Mouse (Mus musculus) liver, adult (tissue): Measurements from ENCODE around the gene Cd36.

Experiments used
- GATA4 ChIP-seq: IDR thresholded peaks from 2 replicates; pipeline ENCODE4 v1.6.1; 2014; ENCODE audit warnings: mild to moderate bottlenecking, low read length; ENCODE audit not compliant: insufficient replicate concordance

Gene Cd36

DNA sequence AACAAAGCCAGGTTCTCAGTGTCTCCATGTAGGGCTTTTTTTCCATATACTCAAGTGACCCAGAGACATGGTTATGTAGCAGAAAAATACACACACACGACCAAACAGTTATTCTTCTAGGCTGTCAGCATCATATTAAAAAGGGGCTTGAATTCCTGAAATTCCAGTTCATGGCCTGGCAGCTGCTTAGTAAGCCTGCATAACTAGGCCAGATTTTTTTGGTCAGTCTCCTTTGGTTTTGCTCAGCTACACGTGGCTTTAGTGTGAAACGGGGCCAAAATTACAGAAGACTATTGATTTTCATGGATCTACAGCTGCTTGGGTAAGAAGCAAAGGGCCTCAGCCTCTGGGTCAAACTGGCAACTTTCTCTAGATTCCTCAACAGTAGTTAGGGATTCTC lies 148.8 kb downstream of the Cd36 start:
- no peak for TF ChIP-seq GATA4
